In genomic region chr2:76070432-76071306, GRCm38 (mm10) we compare ENCODE assay signal across 8 mouse cellular contexts.
DNase-seq lines count a peak whose midpoint lies in the region.

No protein-coding gene starts in this region.

- peaks cover 4% of the 10 kb centered on the region for H3K27me3 ChIP-seq in megakaryocyte, embryonic 14.5 days (replicated peaks)

- H3K36me3 ChIP-seq in megakaryocyte, embryonic 14.5 days (replicated peaks; ENCODE audit: low read length), result no peaks in the 10 kb centered on the region

- DNase-seq in left cerebral cortex, adult 18-20 months (ENCODE audit: low spot score in 2 of 2), result peak; percentile 53 to 69
- DNase-seq in left cerebral cortex, adult 11 months (ENCODE audit: low spot score), result no peak
- DNase-seq in cerebellum, postnatal 36 days, result peak; percentile 60 to 66
- peak; percentile 57 for DNase-seq in gastrocnemius, postnatal 14 days
- peak; percentile 44 for DNase-seq in induced T-regulatory cell, adult 2 months (ENCODE audit: low read depth)
- DNase-seq in left cerebral cortex, postnatal 10 days (ENCODE audit: extremely low spot score in 1 of 2, low spot score in 2 of 2), result peak; percentile 53 to 72
- DNase-seq in right cerebral cortex, postnatal 10 days (ENCODE audit: low spot score in 2 of 2), result peak; percentile 70 to 73

- H3K4me1 ChIP-seq in megakaryocyte, embryonic 14.5 days, result peaks cover 8% of the 10 kb centered on the region

- no peaks in the 10 kb centered on the region for H3K9me3 ChIP-seq in megakaryocyte, embryonic 14.5 days

- intact Hi-C loops in gastrocnemius, postnatal 14 days (cut with DNase I; ENCODE audit: low total_unique reads), result loop anchor here (5.0 to 10.0 kb wide), 2 partner anchors 78 to 186 kb away; no protein-coding TSS in a partner anchor
- intact Hi-C loops in left cerebral cortex, postnatal 10 days (cut with DNase I), result loop anchor here (5.0 to 10.0 kb wide), 3 partner anchors 183 to 463 kb away; no protein-coding TSS in a partner anchor

- H3K4me3 ChIP-seq in megakaryocyte, embryonic 14.5 days (replicated peaks), result peak overlapping the region; percentile 89
